In genomic region chr8:103234374-103234773, GRCm38 (mm10) we compare ENCODE assay signal across 9 mouse cellular contexts.
DNase-seq lines count a peak whose midpoint lies in the region; ATAC-seq lines count a peak whose summit lies in the region.
"Had no signal": no experiment of that assay in that cellular context is flagged by ENCODE, and none has a peak within 500 bp of the region (broad histone marks: within the 10 kb centered on the region; RNA-seq: fewer than 3 reads in every experiment).

No protein-coding gene starts in this region.

- ATAC-seq in midbrain, embryonic 15.5 days (replicated peaks) = no peak
- peak; percentile 82 for ATAC-seq in heart, embryonic 15.5 days (replicated peaks; ENCODE audit: insufficient number of reproducible peaks, insufficient read depth, low FRiP score, low read depth)
- ATAC-seq in limb, embryonic 13.5 days (ENCODE audit: low FRiP score, low read depth) = peak; percentile 64; the same call in 1 of the 2 replicates
- peak; percentile 85 for ATAC-seq in stomach, embryonic 16.5 days (ENCODE audit: insufficient read depth, low FRiP score)

- H3K9me3 ChIP-seq in midbrain, embryonic 10.5 days (replicated peaks) = no peaks in the 10 kb centered on the region
- no peaks in the 10 kb centered on the region for H3K9me3 ChIP-seq in midbrain, embryonic 15.5 days
- no peaks in the 10 kb centered on the region for H3K9me3 ChIP-seq in heart, embryonic 15.5 days (replicated peaks)
- no peaks in the 10 kb centered on the region for H3K9me3 ChIP-seq in limb, embryonic 13.5 days
- H3K9me3 ChIP-seq in stomach, embryonic 16.5 days (replicated peaks; ENCODE audit: control insufficient read depth, low read length) = no peaks in the 10 kb centered on the region
- H3K9me3 ChIP-seq: hindbrain, embryonic 12.5 days; neural tube, embryonic 13.5 days had no signal

- H3K4me1 ChIP-seq in midbrain, embryonic 10.5 days = no peaks in the 10 kb centered on the region
- no peaks in the 10 kb centered on the region for H3K4me1 ChIP-seq in midbrain, embryonic 15.5 days
- H3K4me1 ChIP-seq in heart, embryonic 15.5 days (replicated peaks) = peaks cover 6% of the 10 kb centered on the region; the same call in 1 of the 2 replicates
- H3K4me1 ChIP-seq in limb, embryonic 13.5 days = peaks cover 29% of the 10 kb centered on the region
- peaks cover 6% of the 10 kb centered on the region for H3K4me1 ChIP-seq in stomach, embryonic 16.5 days (ENCODE audit: control insufficient read depth, insufficient read depth, low read length)
- H3K4me1 ChIP-seq: hindbrain, embryonic 12.5 days; neural tube, embryonic 13.5 days had no signal

- H3K27ac ChIP-seq in midbrain, embryonic 10.5 days (replicated peaks) = no peak overlapping the region
- H3K27ac ChIP-seq in midbrain, embryonic 15.5 days = no peak overlapping the region
- peak overlapping the region; percentile 47 for H3K27ac ChIP-seq in heart, embryonic 15.5 days
- peak overlapping the region; percentile 59; the same call in 1 of the 2 replicates for H3K27ac ChIP-seq in limb, embryonic 13.5 days
- H3K27ac ChIP-seq in stomach, embryonic 16.5 days (ENCODE audit: low read length) = peak overlapping the region; percentile 82
- H3K27ac ChIP-seq: neural tube, embryonic 13.5 days had no signal

- H3K27me3 ChIP-seq in midbrain, embryonic 10.5 days (ENCODE audit: low read depth, poor library complexity, severe bottlenecking) = no peaks in the 10 kb centered on the region
- no peaks in the 10 kb centered on the region for H3K27me3 ChIP-seq in midbrain, embryonic 15.5 days (replicated peaks)
- no peaks in the 10 kb centered on the region for H3K27me3 ChIP-seq in heart, embryonic 15.5 days
- H3K27me3 ChIP-seq in limb, embryonic 13.5 days = no peaks in the 10 kb centered on the region
- no peaks in the 10 kb centered on the region for H3K27me3 ChIP-seq in stomach, embryonic 16.5 days (ENCODE audit: control insufficient read depth, insufficient read depth, low read length)
- H3K27me3 ChIP-seq: hindbrain, embryonic 12.5 days; neural tube, embryonic 13.5 days had no signal

- H3K36me3 ChIP-seq in midbrain, embryonic 10.5 days = no peaks in the 10 kb centered on the region
- no peaks in the 10 kb centered on the region for H3K36me3 ChIP-seq in midbrain, embryonic 15.5 days (replicated peaks)
- H3K36me3 ChIP-seq in heart, embryonic 15.5 days = no peaks in the 10 kb centered on the region
- H3K36me3 ChIP-seq in limb, embryonic 13.5 days = no peaks in the 10 kb centered on the region
- H3K36me3 ChIP-seq in stomach, embryonic 16.5 days (ENCODE audit: control insufficient read depth, insufficient read depth, low read length) = no peaks in the 10 kb centered on the region
- H3K36me3 ChIP-seq: hindbrain, embryonic 12.5 days; neural tube, embryonic 13.5 days had no signal

- no peak overlapping the region for H3K9ac ChIP-seq in midbrain, embryonic 15.5 days
- H3K9ac ChIP-seq in heart, embryonic 15.5 days = no peak overlapping the region
- no peak overlapping the region for H3K9ac ChIP-seq in limb, embryonic 13.5 days
- H3K9ac ChIP-seq in stomach, embryonic 16.5 days (ENCODE audit: low read length) = no peak overlapping the region
- H3K9ac ChIP-seq: hindbrain, embryonic 12.5 days; neural tube, embryonic 13.5 days had no signal

- DNase-seq in midbrain, embryonic 10.5 days (ENCODE audit: low spot score) = peak; percentile 19
- no peak for DNase-seq in adrenal gland, postnatal 36 days
- no peak for DNase-seq in urinary bladder, postnatal 25 days (ENCODE audit: low spot score)

- H3K4me2 ChIP-seq in midbrain, embryonic 15.5 days = no peak overlapping the region
- no peak overlapping the region for H3K4me2 ChIP-seq in heart, embryonic 15.5 days
- H3K4me2 ChIP-seq in limb, embryonic 13.5 days (replicated peaks) = no peak overlapping the region
- H3K4me2 ChIP-seq in stomach, embryonic 16.5 days (ENCODE audit: low read depth, low read length) = no peak overlapping the region
- H3K4me2 ChIP-seq: hindbrain, embryonic 12.5 days; neural tube, embryonic 13.5 days had no signal

- 56% methylated on average over 2 of the region's 2 CpGs for WGBS in midbrain, embryonic 10.5 days
- WGBS in midbrain, embryonic 15.5 days = 56% methylated on average over 2 of the region's 2 CpGs
- WGBS in heart, embryonic 15.5 days = 29% methylated on average over 2 of the region's 2 CpGs
- whole genome bisulfite sequencing in limb, embryonic 13.5 days = 28% methylated on average over 2 of the region's 2 CpGs
- 15% methylated on average over 2 of the region's 2 CpGs for WGBS in stomach, embryonic 16.5 days

- no peak overlapping the region for H3K4me3 ChIP-seq in midbrain, embryonic 10.5 days
- no peak overlapping the region for H3K4me3 ChIP-seq in midbrain, embryonic 15.5 days
- no peak overlapping the region for H3K4me3 ChIP-seq in heart, embryonic 15.5 days
- no peak overlapping the region for H3K4me3 ChIP-seq in limb, embryonic 13.5 days
- H3K4me3 ChIP-seq in stomach, embryonic 16.5 days (replicated peaks; ENCODE audit: low read length) = no peak overlapping the region
- H3K4me3 ChIP-seq: hindbrain, embryonic 12.5 days; neural tube, embryonic 13.5 days had no signal

Comparison
In these comparisons a context has a peak if more than half of its experiments do, and no peak if none do; other contexts are left out.
1. H3K27ac ChIP-seq: peak in heart, embryonic 15.5 days (single experiment), limb, embryonic 13.5 days (single experiment) and stomach, embryonic 16.5 days (single experiment); none in midbrain, embryonic 10.5 days (single experiment) and midbrain, embryonic 15.5 days (single experiment).